Mouse (Mus musculus): ENCODE measurements around the gene Slc9a9. TPM values are rescaled to one million over a fixed set of nuclear protein-coding genes. Genes with fewer than 3 reads are reported as not detected.

Gene Slc9a9
- polyA plus RNA-seq, 1 experiment from 2014 or later = 2.2 TPM

DNA sequence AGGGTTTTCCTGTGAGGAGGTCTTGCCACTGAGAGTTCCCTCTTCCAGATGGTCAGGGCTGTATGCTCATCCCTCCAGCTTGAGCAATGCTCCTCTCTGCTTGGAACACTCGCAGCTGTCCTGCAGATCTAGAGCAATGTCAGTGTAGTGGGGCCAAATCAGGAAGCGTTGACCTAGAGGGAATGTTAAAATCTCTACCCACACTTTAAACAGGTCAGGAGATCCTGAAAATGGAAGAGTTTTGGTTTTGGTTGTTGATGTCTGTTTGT lies 36.0 kb downstream of the Slc9a9 start:
- Histone ChIP-seq H3K9ac (no peak overlapping the region), H3K9me3 (replicated peaks) (no peaks in the 10 kb centered on the region)

DNA sequence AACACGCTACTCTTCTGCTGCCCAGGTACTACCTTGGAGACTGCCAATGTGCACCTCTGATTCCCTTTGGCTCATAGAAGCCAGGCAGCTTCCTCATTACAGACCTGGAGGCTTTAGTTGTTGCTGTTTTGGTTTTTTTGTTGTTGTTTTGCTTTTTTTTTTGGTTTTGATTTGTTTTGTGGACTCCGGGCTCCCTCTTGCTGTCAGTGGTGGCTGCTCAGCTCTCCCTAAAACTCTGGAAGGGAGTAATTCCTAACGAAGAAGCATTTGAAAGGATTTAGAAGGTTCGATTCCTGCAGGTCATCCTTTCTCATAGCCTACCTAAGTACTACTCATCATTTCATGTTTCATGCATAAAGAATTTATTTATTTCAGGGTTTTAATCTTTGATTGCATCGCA lies 42.4 kb downstream of the Slc9a9 start:
- H3K9ac ChIP-seq = no peak overlapping the region
- 86% methylated on average over 5 of the region's 5 CpGs for WGBS

More for the DNA sequence above, 36.0 kb downstream of the Slc9a9 start:
- H3K27me3 ChIP-seq = no peaks in the 10 kb centered on the region
- ATAC-seq = no peak
- 0 out of 2 replicates have a peak, but pooled peaks cover 6% of the 10 kb centered on the region for H3K4me1 ChIP-seq
- no peak overlapping the region for H3K4me2 ChIP-seq
- no peak overlapping the region for H3K27ac ChIP-seq
- H3K36me3 ChIP-seq (ENCODE audit: poor library complexity, severe bottlenecking) = no peaks in the 10 kb centered on the region
- WGBS = 85% methylated on average over 2 of the region's 2 CpGs
- H3K4me3 ChIP-seq = no peak overlapping the region

DNA sequence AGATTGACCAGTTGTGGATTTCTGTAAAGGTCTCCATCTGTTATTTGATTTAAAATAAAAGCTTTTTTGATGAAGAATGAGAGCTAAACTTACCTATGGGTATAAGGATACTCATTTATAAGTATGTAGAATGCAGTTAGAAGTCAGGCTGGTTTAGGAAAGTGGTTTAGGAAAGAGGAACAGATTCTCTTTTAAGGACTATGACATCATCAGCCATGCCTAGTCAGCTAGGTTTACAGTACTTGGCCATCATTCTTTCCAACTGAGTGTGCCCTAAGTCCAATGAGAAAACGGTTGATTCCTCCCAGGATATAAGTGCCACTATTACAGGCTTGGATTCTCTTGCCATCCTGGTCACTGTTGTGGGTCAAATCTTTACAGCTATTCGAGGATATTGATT lies 47.0 kb downstream of the Slc9a9 start:
- ATAC-seq = no peak
- Histone ChIP-seq H3K4me3 (no peak overlapping the region), H3K36me3 (ENCODE audit: poor library complexity, severe bottlenecking) (no peaks in the 10 kb centered on the region), H3K27ac (no peak overlapping the region), H3K4me2 (no peak overlapping the region), H3K4me1 (no peaks in the 10 kb centered on the region), H3K27me3 (no peaks in the 10 kb centered on the region), H3K9ac (no peak overlapping the region), H3K9me3 (replicated peaks) (no peaks in the 10 kb centered on the region)
- WGBS = 84% methylated on average over 2 of the region's 2 CpGs

More for the DNA sequence above, 42.4 kb downstream of the Slc9a9 start:
- Histone ChIP-seq H3K4me2 (no peak overlapping the region), H3K36me3 (ENCODE audit: poor library complexity, severe bottlenecking) (no peaks in the 10 kb centered on the region), H3K4me1 (no peaks in the 10 kb centered on the region), H3K27me3 (no peaks in the 10 kb centered on the region), H3K4me3 (no peak overlapping the region), H3K9me3 (replicated peaks) (no peaks in the 10 kb centered on the region), H3K27ac (no peak overlapping the region)
- ATAC-seq = no peak

DNA sequence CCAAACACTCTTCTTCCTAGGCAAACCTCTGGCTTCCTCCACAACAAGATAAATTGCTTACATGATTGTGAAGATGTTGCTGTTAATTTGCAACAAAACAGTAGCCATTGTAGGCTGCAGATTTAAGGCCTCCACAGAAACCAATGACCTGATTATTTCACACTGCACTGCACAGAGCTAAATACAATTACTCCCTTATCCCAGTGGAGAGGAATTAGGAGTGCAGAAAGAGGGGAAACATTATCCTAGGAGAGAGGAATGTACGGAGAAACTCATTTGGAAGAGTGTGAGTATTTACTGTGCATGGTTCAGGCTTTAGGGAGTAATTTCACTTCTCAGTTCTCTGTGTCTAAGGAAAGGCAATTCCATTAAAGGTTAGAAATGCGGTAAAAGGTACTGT lies 53.9 kb downstream of the Slc9a9 start:
- Histone ChIP-seq H3K36me3 (ENCODE audit: poor library complexity, severe bottlenecking) (no peaks in the 10 kb centered on the region), H3K4me1 (no peaks in the 10 kb centered on the region), H3K4me3 (no peak overlapping the region), H3K27ac (no peak overlapping the region), H3K9me3 (replicated peaks) (no peaks in the 10 kb centered on the region), H3K27me3 (no peaks in the 10 kb centered on the region), H3K4me2 (no peak overlapping the region), H3K9ac (no peak overlapping the region)
- WGBS = 41% methylated on average over 2 of the region's 2 CpGs
- no peak for ATAC-seq

DNA sequence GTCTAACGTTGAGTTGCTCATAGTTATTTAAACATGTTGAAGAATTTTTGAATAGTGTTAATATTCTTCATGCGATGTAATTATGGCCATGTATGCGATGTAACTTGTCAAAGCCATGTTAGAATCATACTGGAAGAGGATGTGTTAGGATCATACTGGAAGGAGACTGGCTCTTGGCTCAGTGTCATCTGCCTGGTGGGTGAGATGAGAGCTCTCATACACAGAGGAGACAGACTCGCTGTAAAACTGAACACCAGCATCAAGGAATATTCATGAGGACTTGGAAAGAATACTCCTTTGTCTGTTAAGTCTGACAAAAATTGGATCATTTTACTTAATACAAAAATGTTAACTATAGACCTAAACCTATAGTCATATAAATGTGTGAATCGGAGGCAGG lies 55.4 kb downstream of the Slc9a9 start:
- H3K9ac ChIP-seq = no peak overlapping the region
- no peaks in the 10 kb centered on the region for H3K9me3 ChIP-seq (replicated peaks)
- 82% methylated on average over 5 of the region's 5 CpGs for WGBS
- no peaks in the 10 kb centered on the region for H3K4me1 ChIP-seq
- H3K4me3 ChIP-seq = no peak overlapping the region
- no peaks in the 10 kb centered on the region for H3K27me3 ChIP-seq
- H3K4me2 ChIP-seq = no peak overlapping the region
- H3K27ac ChIP-seq = no peak overlapping the region
- H3K36me3 ChIP-seq (ENCODE audit: poor library complexity, severe bottlenecking) = no peaks in the 10 kb centered on the region
- peak; percentile 48; the same call in 1 of the 2 replicates for ATAC-seq

DNA sequence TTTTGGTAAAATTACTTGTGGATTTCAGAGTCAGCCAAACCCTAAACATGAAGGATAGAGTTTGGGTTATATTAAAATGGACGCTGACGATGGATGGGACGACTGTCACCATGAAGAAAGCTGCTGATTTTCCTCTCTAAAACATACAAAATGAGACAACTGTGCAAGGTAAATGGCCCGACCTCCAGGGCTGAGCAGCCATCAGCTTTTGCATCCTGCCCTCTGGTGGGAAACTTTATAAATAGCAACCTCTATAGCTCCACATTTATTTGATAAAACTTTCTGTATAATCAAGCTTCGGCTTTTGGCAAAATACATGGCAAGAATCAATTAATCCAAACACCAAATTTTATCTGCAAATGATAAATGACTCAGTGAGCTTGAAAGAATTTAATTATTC lies 57.7 kb downstream of the Slc9a9 start:
- 0 out of 2 replicates have a peak, but pooled peaks have one; percentile 61 for ATAC-seq
- Histone ChIP-seq H3K9me3 (replicated peaks) (no peaks in the 10 kb centered on the region), H3K36me3 (ENCODE audit: poor library complexity, severe bottlenecking) (no peaks in the 10 kb centered on the region), H3K9ac (no peak overlapping the region), H3K4me3 (no peak overlapping the region), H3K4me1 (no peaks in the 10 kb centered on the region), H3K27me3 (no peaks in the 10 kb centered on the region), H3K27ac (no peak overlapping the region), H3K4me2 (no peak overlapping the region)
- 47% methylated on average over 5 of the region's 5 CpGs for WGBS

DNA sequence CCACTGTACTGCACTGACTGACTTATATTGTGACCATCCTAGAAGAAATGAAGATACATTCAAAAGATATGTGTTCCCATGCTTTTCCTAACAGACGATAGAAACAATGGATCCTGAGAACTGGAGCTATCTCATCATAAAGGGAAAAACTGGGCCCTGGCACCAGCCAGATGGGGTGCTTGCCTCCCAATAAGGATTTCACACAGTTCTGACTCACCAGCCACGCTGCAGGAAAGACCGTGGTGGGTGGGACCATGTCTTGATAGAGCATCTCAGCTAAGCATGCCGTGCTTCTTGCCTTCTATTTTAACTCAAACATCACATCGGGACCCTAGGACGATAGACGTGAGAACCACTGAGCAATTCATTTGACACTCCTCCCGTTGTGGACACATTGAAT lies 60.7 kb downstream of the Slc9a9 start:
- H3K4me1 ChIP-seq = no peaks in the 10 kb centered on the region
- no peaks in the 10 kb centered on the region for H3K9me3 ChIP-seq (replicated peaks)
- 94% methylated on average over 8 of the region's 8 CpGs for WGBS
- no peak for ATAC-seq
- H3K9ac ChIP-seq = no peak overlapping the region
- no peak overlapping the region for H3K27ac ChIP-seq
- no peak overlapping the region for H3K4me2 ChIP-seq
- H3K27me3 ChIP-seq = no peaks in the 10 kb centered on the region
- no peak overlapping the region for H3K4me3 ChIP-seq
- no peaks in the 10 kb centered on the region for H3K36me3 ChIP-seq (ENCODE audit: poor library complexity, severe bottlenecking)

DNA sequence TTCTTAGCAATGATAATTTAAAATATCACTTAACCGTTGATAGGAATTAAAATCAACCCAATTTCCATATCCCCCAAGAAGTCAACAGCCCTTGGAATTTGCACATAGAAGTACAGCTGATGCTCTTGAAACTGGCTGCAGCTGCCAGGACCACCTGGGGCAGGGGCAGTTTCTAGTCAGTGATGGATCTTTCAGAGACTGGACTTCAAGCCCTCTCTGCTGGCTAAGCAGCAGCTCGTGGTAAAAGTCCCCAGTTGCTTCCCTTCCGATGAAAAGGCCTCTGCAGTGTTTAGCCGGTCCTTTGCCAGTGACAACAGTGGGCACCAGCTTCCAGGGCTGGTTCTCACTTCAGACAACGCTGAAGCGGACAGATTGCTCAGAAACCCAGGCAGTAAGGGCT lies 62.4 kb downstream of the Slc9a9 start:
- H3K27ac ChIP-seq = no peak overlapping the region
- H3K4me2 ChIP-seq = no peak overlapping the region
- H3K9me3 ChIP-seq (replicated peaks) = no peaks in the 10 kb centered on the region
- no peaks in the 10 kb centered on the region for H3K4me1 ChIP-seq
- WGBS = 73% methylated on average over 6 of the region's 6 CpGs
- no peaks in the 10 kb centered on the region for H3K27me3 ChIP-seq
- H3K4me3 ChIP-seq = no peak overlapping the region
- H3K9ac ChIP-seq = no peak overlapping the region
- ATAC-seq = no peak
- H3K36me3 ChIP-seq (ENCODE audit: poor library complexity, severe bottlenecking) = no peaks in the 10 kb centered on the region

DNA sequence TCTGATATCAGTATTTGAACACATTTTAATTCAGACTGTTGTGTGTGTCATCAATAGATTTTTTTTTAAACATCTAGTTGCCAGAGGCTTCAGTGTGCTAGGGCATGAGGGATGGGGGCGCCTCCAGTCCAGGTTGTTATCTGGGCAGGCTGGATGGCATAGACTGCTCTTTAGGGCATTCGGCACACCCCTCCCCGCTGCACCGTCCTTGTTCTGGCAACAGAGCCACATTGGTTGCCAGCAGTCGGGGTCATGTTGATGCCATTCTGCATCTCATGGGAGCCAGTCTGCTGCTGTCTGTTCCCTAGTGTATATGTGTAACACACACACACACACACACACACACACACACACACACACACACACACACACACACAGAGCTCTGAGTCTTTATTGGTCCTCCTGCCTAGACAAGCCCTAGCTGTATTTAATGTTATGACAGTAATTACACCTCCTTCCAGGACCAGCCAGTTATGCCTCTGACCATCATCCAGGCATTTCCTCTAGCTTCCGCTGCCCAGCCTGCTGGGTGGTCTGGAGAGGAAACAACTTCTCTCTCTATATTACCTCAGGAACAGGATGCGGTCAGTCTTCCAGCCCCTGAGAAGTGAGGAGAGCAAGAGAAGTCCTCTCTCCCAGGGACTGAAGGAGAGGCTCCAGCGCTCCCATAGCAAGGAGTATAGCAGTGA lies 63.0 kb downstream of the Slc9a9 start:
- Histone ChIP-seq H3K27ac (no peak overlapping the region), H3K4me3 (no peak overlapping the region), H3K9ac (no peak overlapping the region), H3K9me3 (replicated peaks) (no peaks in the 10 kb centered on the region), H3K4me2 (no peak overlapping the region), H3K4me1 (no peaks in the 10 kb centered on the region), H3K27me3 (no peaks in the 10 kb centered on the region), H3K36me3 (ENCODE audit: poor library complexity, severe bottlenecking) (no peaks in the 10 kb centered on the region)
- 0 out of 2 replicates have a peak, but pooled peaks have one; percentile 9 for ATAC-seq
- WGBS = 81% methylated on average over 8 of the region's 8 CpGs

DNA sequence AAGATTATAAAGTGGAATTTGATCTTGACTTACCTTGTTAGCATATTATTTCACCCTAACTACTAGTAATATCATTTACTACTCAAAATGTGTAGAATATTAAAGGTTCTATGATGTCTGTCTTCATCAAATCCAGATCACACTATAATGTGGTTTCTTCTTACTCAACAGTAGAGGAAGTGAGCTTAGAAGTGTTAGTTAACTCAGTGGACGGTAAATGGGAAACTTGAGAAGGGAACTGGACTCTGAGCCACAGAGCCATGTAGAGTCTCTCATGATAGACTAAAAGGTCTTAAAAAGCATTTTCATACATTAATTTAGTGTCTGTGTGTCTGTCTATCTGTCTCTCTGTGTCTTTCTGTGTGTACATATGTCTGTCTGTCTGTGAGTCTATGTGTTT lies 64.6 kb downstream of the Slc9a9 start:
- H3K4me3 ChIP-seq = no peak overlapping the region
- H3K27ac ChIP-seq = no peak overlapping the region
- H3K9ac ChIP-seq = no peak overlapping the region
- WGBS = 93% methylated on average over 1 of the region's 1 CpGs
- ATAC-seq = no peak
- H3K9me3 ChIP-seq (replicated peaks) = no peaks in the 10 kb centered on the region
- H3K4me1 ChIP-seq = peaks cover 4% of the 10 kb centered on the region; the same call in 1 of the 2 replicates
- H3K36me3 ChIP-seq (ENCODE audit: poor library complexity, severe bottlenecking) = no peaks in the 10 kb centered on the region
- H3K4me2 ChIP-seq = no peak overlapping the region
- no peaks in the 10 kb centered on the region for H3K27me3 ChIP-seq

DNA sequence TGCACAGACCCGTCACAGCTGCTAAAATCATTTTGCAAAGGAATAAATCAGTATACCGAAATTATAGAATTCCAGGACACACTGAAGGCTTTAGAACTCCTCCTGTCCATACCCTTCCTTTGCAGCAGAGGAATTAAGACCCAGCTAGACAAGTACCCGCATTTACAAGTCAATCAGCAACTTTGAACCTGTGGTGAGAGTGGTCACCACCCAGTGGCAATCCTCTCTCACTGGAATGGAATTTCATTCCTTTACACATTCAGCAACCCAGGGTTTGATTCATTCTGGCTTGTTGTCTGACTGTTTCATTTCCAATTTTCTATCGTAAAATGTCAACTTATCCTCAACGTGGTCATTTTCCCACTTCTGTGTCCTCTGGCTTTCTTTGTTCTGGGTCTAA lies 67.5 kb downstream of the Slc9a9 start:
- Histone ChIP-seq H3K4me1 (peaks cover 4% of the 10 kb centered on the region; the same call in 1 of the 2 replicates), H3K4me3 (no peak overlapping the region), H3K36me3 (ENCODE audit: poor library complexity, severe bottlenecking) (no peaks in the 10 kb centered on the region), H3K27ac (no peak overlapping the region), H3K9me3 (replicated peaks) (no peaks in the 10 kb centered on the region), H3K27me3 (no peaks in the 10 kb centered on the region), H3K9ac (no peak overlapping the region), H3K4me2 (no peak overlapping the region)
- WGBS = 67% methylated on average over 5 of the region's 5 CpGs
- ATAC-seq = no peak

DNA sequence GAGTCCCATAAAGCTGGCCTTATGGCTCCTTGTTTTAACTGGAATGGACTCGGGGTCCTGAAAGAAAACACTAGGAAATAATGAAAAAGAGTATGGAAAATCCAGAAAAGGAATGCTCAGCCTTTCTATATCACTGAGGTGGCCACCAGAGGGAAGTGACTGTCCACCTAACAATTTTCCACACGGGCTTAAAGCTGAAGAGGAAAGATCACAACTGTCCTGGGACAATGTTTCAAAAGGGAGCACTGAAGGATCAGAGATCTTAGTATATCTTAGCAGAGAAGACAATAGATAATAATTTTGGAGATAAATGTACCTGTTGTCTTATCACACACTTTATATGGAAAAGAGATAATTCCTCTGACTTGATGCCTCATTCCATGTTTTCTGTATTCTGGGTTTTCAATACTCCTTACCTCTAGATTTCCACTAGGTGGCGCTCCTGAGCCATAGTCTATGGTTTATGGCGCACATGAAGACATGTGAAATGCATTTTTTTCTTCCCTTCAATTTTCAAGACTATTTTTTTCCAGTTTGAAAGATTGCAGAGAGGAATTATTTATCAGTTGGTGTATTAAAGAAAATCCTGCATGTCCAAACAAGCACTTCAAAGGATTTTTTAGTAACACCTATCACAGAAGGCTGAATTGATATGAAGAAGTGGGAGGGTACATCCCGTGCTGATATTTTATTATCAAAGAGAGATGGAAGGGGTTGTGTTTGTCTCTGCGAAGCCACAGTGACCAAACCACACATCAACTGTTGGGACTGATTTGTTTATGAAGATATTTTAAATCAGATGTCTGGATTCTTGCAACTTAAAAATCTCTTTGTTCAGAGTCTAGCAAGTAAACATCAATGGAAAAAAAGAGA lies 69.1 kb downstream of the Slc9a9 start:
- 37% methylated on average over 6 of the region's 6 CpGs for WGBS
- peak; percentile 72 for ATAC-seq
- no peak overlapping the region for H3K9ac ChIP-seq
- no peak overlapping the region for H3K4me3 ChIP-seq
- no peak overlapping the region for H3K27ac ChIP-seq
- H3K36me3 ChIP-seq (ENCODE audit: poor library complexity, severe bottlenecking) = no peaks in the 10 kb centered on the region
- no peaks in the 10 kb centered on the region for H3K9me3 ChIP-seq (replicated peaks)
- no peaks in the 10 kb centered on the region for H3K27me3 ChIP-seq
- peaks cover 4% of the 10 kb centered on the region; the same call in 1 of the 2 replicates for H3K4me1 ChIP-seq
- no peak overlapping the region for H3K4me2 ChIP-seq
